Mouse (Mus musculus): ENCODE data around the gene Rpl18. TPM values are rescaled to one million over a fixed set of nuclear protein-coding genes. Genes with fewer than 3 reads are reported as not detected.

The Rpl18 gene
- polyA plus RNA-seq, 1 experiment from 2014 or later = 1,450 TPM

GRCm38 (mm10) chr7:45682144-45683126, 32.8 kb upstream of the Rpl18 start:
- 28% methylated on average over 14 of the region's 14 CpGs for WGBS
- no peaks in the 10 kb centered on the region for H3K27me3 ChIP-seq (replicated peaks; ENCODE audit: control insufficient read depth, insufficient read depth, low read length)
- no peak overlapping the region; the same call in 1 of the 2 replicates for H3K4me3 ChIP-seq (ENCODE audit: low read depth, low read length)
- DNase-seq (ENCODE audit: low spot score) (peak; percentile 91), ATAC-seq (replicated peaks; ENCODE audit: low FRiP score, low TSS enrichment, low read depth) (peak; percentile 48)
- H3K4me1 ChIP-seq (replicated peaks; ENCODE audit: control insufficient read depth, insufficient read depth, low read length) = peaks cover 24% of the 10 kb centered on the region
- H3K36me3 ChIP-seq (ENCODE audit: control insufficient read depth, insufficient read depth, low read length) = no peaks in the 10 kb centered on the region
- no peaks in the 10 kb centered on the region for H3K9me3 ChIP-seq (ENCODE audit: control insufficient read depth, low read length)
- no peak overlapping the region for H3K27ac ChIP-seq (ENCODE audit: low read depth)
- no peak overlapping the region for H3K9ac ChIP-seq (ENCODE audit: low read length)
- H3K4me2 ChIP-seq (ENCODE audit: low read length) = peak overlapping the region; percentile 35; the same call in 1 of the 2 replicates

- 84% methylated on average over 7 of the region's 7 CpGs for WGBS
- Histone ChIP-seq H3K4me3 (ENCODE audit: low read depth, low read length) (no peak within 1 kb of the TSS), H3K9me3 (ENCODE audit: control insufficient read depth, low read length) (no peaks in the 10 kb centered on the region), H3K4me2 (ENCODE audit: low read length) (no peak within 1 kb of the TSS), H3K27ac (ENCODE audit: low read depth) (no peak within 1 kb of the TSS; the same call in 1 of the 2 replicates), H3K36me3 (ENCODE audit: control insufficient read depth, insufficient read depth, low read length) (no peaks in the 10 kb centered on the region), H3K9ac (ENCODE audit: low read length) (no peak within 1 kb of the TSS), H3K4me1 (replicated peaks; ENCODE audit: control insufficient read depth, insufficient read depth, low read length) (peaks cover 24% of the 10 kb centered on the region), H3K27me3 (replicated peaks; ENCODE audit: control insufficient read depth, insufficient read depth, low read length) (no peaks in the 10 kb centered on the region)
- ATAC-seq (replicated peaks; ENCODE audit: low FRiP score, low TSS enrichment, low read depth) (no peak), DNase-seq (ENCODE audit: low spot score) (no peak)
Observed at GRCm38 (mm10) chr7:45683396-45684050, 31.7 kb upstream of the Rpl18 start, which contains the start of gene Ntn5. Gene Ntn5 (plus strand): TSS chr7:45684022.

GRCm38 (mm10) chr7:45685811-45686210, 29.4 kb upstream of the Rpl18 start:
- no peak for ATAC-seq (replicated peaks; ENCODE audit: low FRiP score, low TSS enrichment, low read depth)
- Histone ChIP-seq H3K4me2 (ENCODE audit: low read length) (peak overlapping the region; percentile 31), H3K27me3 (replicated peaks; ENCODE audit: control insufficient read depth, insufficient read depth, low read length) (no peaks in the 10 kb centered on the region), H3K27ac (ENCODE audit: low read depth) (peak overlapping the region; percentile 65), H3K9ac (ENCODE audit: low read length) (peak overlapping the region; percentile 21; the same call in 1 of the 2 replicates), H3K4me1 (replicated peaks; ENCODE audit: control insufficient read depth, insufficient read depth, low read length) (peaks cover 22% of the 10 kb centered on the region), H3K4me3 (ENCODE audit: low read depth, low read length) (no peak overlapping the region), H3K9me3 (ENCODE audit: control insufficient read depth, low read length) (no peaks in the 10 kb centered on the region), H3K36me3 (ENCODE audit: control insufficient read depth, insufficient read depth, low read length) (no peaks in the 10 kb centered on the region)
- 25% methylated on average over 10 of the region's 10 CpGs for WGBS
- DNase-seq (ENCODE audit: low spot score) = peak; percentile 52

- DNase-seq (ENCODE audit: low spot score) (no peak), ATAC-seq (replicated peaks; ENCODE audit: low FRiP score, low TSS enrichment, low read depth) (no peak)
- Histone ChIP-seq H3K9me3 (ENCODE audit: control insufficient read depth, low read length) (no peaks in the 10 kb centered on the region), H3K4me3 (ENCODE audit: low read depth, low read length) (no peak overlapping the region), H3K36me3 (ENCODE audit: control insufficient read depth, insufficient read depth, low read length) (no peaks in the 10 kb centered on the region), H3K27me3 (replicated peaks; ENCODE audit: control insufficient read depth, insufficient read depth, low read length) (no peaks in the 10 kb centered on the region), H3K27ac (ENCODE audit: low read depth) (no peak overlapping the region), H3K4me1 (replicated peaks; ENCODE audit: control insufficient read depth, insufficient read depth, low read length) (peaks cover 22% of the 10 kb centered on the region), H3K9ac (ENCODE audit: low read length) (no peak overlapping the region), H3K4me2 (ENCODE audit: low read length) (no peak overlapping the region)
- WGBS = 69% methylated on average over 3 of the region's 3 CpGs
Observed at GRCm38 (mm10) chr7:45686841-45687240, 28.4 kb upstream of the Rpl18 start.

- peaks cover 15% of the 10 kb centered on the region for H3K4me1 ChIP-seq (replicated peaks; ENCODE audit: control insufficient read depth, insufficient read depth, low read length)
- WGBS = 61% methylated on average over 6 of the region's 6 CpGs
- no peak overlapping the region for H3K9ac ChIP-seq (ENCODE audit: low read length)
Observed at GRCm38 (mm10) chr7:45689099-45689498, 26.2 kb upstream of the Rpl18 start.

GRCm38 (mm10) chr7:45689800-45690199, 25.5 kb upstream of the Rpl18 start:
- no peak for DNase-seq (ENCODE audit: low spot score)
- ATAC-seq (replicated peaks; ENCODE audit: low FRiP score, low TSS enrichment, low read depth) = no peak
- Histone ChIP-seq H3K27me3 (replicated peaks; ENCODE audit: control insufficient read depth, insufficient read depth, low read length) (no peaks in the 10 kb centered on the region), H3K36me3 (ENCODE audit: control insufficient read depth, insufficient read depth, low read length) (no peaks in the 10 kb centered on the region), H3K27ac (ENCODE audit: low read depth) (no peak overlapping the region), H3K9me3 (ENCODE audit: control insufficient read depth, low read length) (no peaks in the 10 kb centered on the region), H3K4me3 (ENCODE audit: low read depth, low read length) (no peak overlapping the region), H3K4me2 (ENCODE audit: low read length) (no peak overlapping the region), H3K4me1 (replicated peaks; ENCODE audit: control insufficient read depth, insufficient read depth, low read length) (peaks cover 15% of the 10 kb centered on the region), H3K9ac (ENCODE audit: low read length) (no peak overlapping the region)
- 58% methylated on average over 11 of the region's 11 CpGs for WGBS

More at GRCm38 (mm10) chr7:45689099-45689498, 26.2 kb upstream of the Rpl18 start:
- ATAC-seq (replicated peaks; ENCODE audit: low FRiP score, low TSS enrichment, low read depth) (no peak), DNase-seq (ENCODE audit: low spot score) (no peak)
- Histone ChIP-seq H3K4me3 (ENCODE audit: low read depth, low read length) (no peak overlapping the region), H3K27ac (ENCODE audit: low read depth) (no peak overlapping the region), H3K36me3 (ENCODE audit: control insufficient read depth, insufficient read depth, low read length) (no peaks in the 10 kb centered on the region), H3K9me3 (ENCODE audit: control insufficient read depth, low read length) (no peaks in the 10 kb centered on the region), H3K27me3 (replicated peaks; ENCODE audit: control insufficient read depth, insufficient read depth, low read length) (no peaks in the 10 kb centered on the region), H3K4me2 (ENCODE audit: low read length) (no peak overlapping the region)

- 79% methylated on average over 2 of the region's 2 CpGs for WGBS
- no peaks in the 10 kb centered on the region for H3K27me3 ChIP-seq (replicated peaks; ENCODE audit: control insufficient read depth, insufficient read depth, low read length)
- no peaks in the 10 kb centered on the region for H3K9me3 ChIP-seq (ENCODE audit: control insufficient read depth, low read length)
- H3K4me2 ChIP-seq (ENCODE audit: low read length) = no peak overlapping the region
- DNase-seq (ENCODE audit: low spot score) (no peak), ATAC-seq (replicated peaks; ENCODE audit: low FRiP score, low TSS enrichment, low read depth) (no peak)
- H3K4me3 ChIP-seq (ENCODE audit: low read depth, low read length) = no peak overlapping the region
- H3K4me1 ChIP-seq (replicated peaks; ENCODE audit: control insufficient read depth, insufficient read depth, low read length) = no peaks in the 10 kb centered on the region
- H3K9ac ChIP-seq (ENCODE audit: low read length) = no peak overlapping the region
- no peaks in the 10 kb centered on the region for H3K36me3 ChIP-seq (ENCODE audit: control insufficient read depth, insufficient read depth, low read length)
- H3K27ac ChIP-seq (ENCODE audit: low read depth) = no peak overlapping the region
Observed at GRCm38 (mm10) chr7:45692364-45692763, 22.9 kb upstream of the Rpl18 start.

GRCm38 (mm10) chr7:45693921-45694591, 21.2 kb upstream of the Rpl18 start, which contains the start of gene Sec1:
Gene Sec1 (minus strand): TSS chr7:45694402.
- Histone ChIP-seq H3K9ac (ENCODE audit: low read length) (no peak within 1 kb of the TSS), H3K27ac (ENCODE audit: low read depth) (no peak within 1 kb of the TSS), H3K4me3 (ENCODE audit: low read depth, low read length) (no peak within 1 kb of the TSS), H3K4me2 (ENCODE audit: low read length) (no peak within 1 kb of the TSS), H3K4me1 (replicated peaks; ENCODE audit: control insufficient read depth, insufficient read depth, low read length) (no peaks in the 10 kb centered on the region), H3K36me3 (ENCODE audit: control insufficient read depth, insufficient read depth, low read length) (no peaks in the 10 kb centered on the region), H3K27me3 (replicated peaks; ENCODE audit: control insufficient read depth, insufficient read depth, low read length) (peaks cover 8% of the 10 kb centered on the region), H3K9me3 (ENCODE audit: control insufficient read depth, low read length) (no peaks in the 10 kb centered on the region)
- 90% methylated on average over 50 of the region's 50 CpGs for WGBS
- ATAC-seq (replicated peaks; ENCODE audit: low FRiP score, low TSS enrichment, low read depth) (no peak), DNase-seq (ENCODE audit: low spot score) (no peak)
